21 mouse cellular contexts compared by ENCODE assay signal in the genomic region with DNA sequence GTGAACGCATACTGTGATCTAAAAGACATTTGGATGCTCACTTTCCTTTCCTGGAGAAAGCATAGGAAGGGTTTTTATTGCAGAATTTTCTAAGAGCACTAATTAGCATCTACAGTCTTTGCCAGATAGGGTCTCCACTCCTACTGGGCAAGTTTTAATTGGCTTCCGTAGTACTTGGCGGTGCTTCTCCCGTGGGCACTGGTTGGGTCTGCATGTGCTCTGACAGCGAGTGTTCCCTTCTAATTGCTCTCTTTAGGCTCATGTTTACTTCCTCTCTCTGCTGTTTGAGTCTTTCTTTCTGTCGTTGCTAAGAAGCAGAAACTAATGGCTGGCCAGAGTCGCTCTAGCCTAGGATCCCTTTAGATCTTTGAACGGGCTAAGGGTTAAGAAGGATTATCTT. TPM values are rescaled to one million over a fixed set of nuclear protein-coding genes. Genes with fewer than 3 reads are reported as not detected.
DNase-seq lines count a peak whose midpoint lies in the region; ATAC-seq and TF ChIP-seq lines count a peak whose summit lies in the region.
"Had no signal": no experiment of that assay in that cellular context is flagged by ENCODE, and none has a peak within 500 bp of the region (broad histone marks: within the 10 kb centered on the region; RNA-seq: fewer than 3 reads in every experiment).

No protein-coding gene starts in this region.

- H3K9ac ChIP-seq in embryonic facial prominence, embryonic 14.5 days (ENCODE audit: low read depth, low read length), result no peak overlapping the region
- H3K9ac ChIP-seq in hindbrain, postnatal 0 days (replicated peaks; ENCODE audit: low read length), result no peak overlapping the region
- H3K9ac ChIP-seq: heart, embryonic 13.5 days; hindbrain, embryonic 15.5 days had no signal

- H3K4me3 ChIP-seq in embryonic facial prominence, embryonic 14.5 days (ENCODE audit: low read depth, low read length), result no peak overlapping the region
- no peak overlapping the region for H3K4me3 ChIP-seq in embryonic facial prominence, embryonic 10.5 days
- H3K4me3 ChIP-seq in hindbrain, postnatal 0 days (ENCODE audit: low read length), result no peak overlapping the region
- H3K4me3 ChIP-seq: heart, embryonic 13.5 days; hindbrain, embryonic 15.5 days had no signal

- H3K27ac ChIP-seq in embryonic facial prominence, embryonic 14.5 days (replicated peaks; ENCODE audit: low read depth, low read length), result no peak overlapping the region
- H3K27ac ChIP-seq in embryonic facial prominence, embryonic 10.5 days (replicated peaks), result no peak overlapping the region
- H3K27ac ChIP-seq in hindbrain, postnatal 0 days, result no peak overlapping the region
- H3K27ac ChIP-seq: heart, embryonic 13.5 days; hindbrain, embryonic 15.5 days had no signal

- H3K4me1 ChIP-seq in embryonic facial prominence, embryonic 14.5 days (ENCODE audit: control insufficient read depth, insufficient read depth, low read length), result no peaks in the 10 kb centered on the region
- no peaks in the 10 kb centered on the region for H3K4me1 ChIP-seq in embryonic facial prominence, embryonic 10.5 days
- H3K4me1 ChIP-seq in hindbrain, postnatal 0 days (ENCODE audit: insufficient read depth, low read length), result no peaks in the 10 kb centered on the region
- H3K4me1 ChIP-seq: heart, embryonic 13.5 days; hindbrain, embryonic 15.5 days had no signal

- peak; percentile 50; the same call in 1 of the 2 replicates for ATAC-seq in embryonic facial prominence, embryonic 14.5 days (ENCODE audit: low read depth)
- peak; percentile 27; the same call in 1 of the 2 replicates for ATAC-seq in frontal cortex, adult (ENCODE audit: low TSS enrichment)
- ATAC-seq in hindbrain, postnatal 0 days, result no peak
- ATAC-seq: inflammation-experienced regulatory T-cells, adult 6 months; intestine, postnatal 0 days had no signal

- H3K9me3 ChIP-seq in embryonic facial prominence, embryonic 14.5 days (ENCODE audit: control insufficient read depth, low read length), result no peaks in the 10 kb centered on the region
- H3K9me3 ChIP-seq in embryonic facial prominence, embryonic 10.5 days, result no peaks in the 10 kb centered on the region
- no peaks in the 10 kb centered on the region for H3K9me3 ChIP-seq in hindbrain, postnatal 0 days (ENCODE audit: low read length)
- H3K9me3 ChIP-seq: heart, embryonic 13.5 days; hindbrain, embryonic 15.5 days had no signal

- no peak for TF ChIP-seq CTCF in hindbrain, postnatal 0 days (IDR thresholded peaks at IDR 0.05; ENCODE audit: low read depth)

- peaks cover 100% of the 10 kb centered on the region for H3K36me3 ChIP-seq in embryonic facial prominence, embryonic 14.5 days (ENCODE audit: control insufficient read depth, insufficient read depth, low read length)
- peaks cover 100% of the 10 kb centered on the region for H3K36me3 ChIP-seq in embryonic facial prominence, embryonic 10.5 days (replicated peaks)
- H3K36me3 ChIP-seq in hindbrain, postnatal 0 days (ENCODE audit: insufficient read depth, low read length), result peaks cover 85% of the 10 kb centered on the region

- WGBS in embryonic facial prominence, embryonic 14.5 days, result 87% methylated on average over 8 of the region's 8 CpGs
- 90% methylated on average over 8 of the region's 8 CpGs for WGBS in embryonic facial prominence, embryonic 10.5 days
- WGBS in hindbrain, postnatal 0 days, result 81% methylated on average over 8 of the region's 8 CpGs

- DNase-seq in embryonic facial prominence, embryonic 14.5 days (ENCODE audit: low spot score), result peak; percentile 10
- DNase-seq in embryonic facial prominence, embryonic 10.5 days (ENCODE audit: low spot score), result no peak
- no peak for DNase-seq in frontal cortex, postnatal 10 days (ENCODE audit: low spot score in 2 of 2)
- peak; percentile 20 for DNase-seq in right cerebral cortex, adult 18-20 months
- no peak for DNase-seq in right cerebral cortex, postnatal 36 days (ENCODE audit: low spot score in 2 of 2)
- DNase-seq in layer of hippocampus, postnatal 36 days, result peak; percentile 26 to 36
- DNase-seq in hindbrain, postnatal 0 days (ENCODE audit: low spot score), result no peak
- DNase-seq: adrenal gland, postnatal 10 days; cerebellum, postnatal 10 days; gastrocnemius, postnatal 25 days; heart, postnatal 36 days had no signal

- H3K4me2 ChIP-seq in embryonic facial prominence, embryonic 14.5 days (ENCODE audit: low read depth, low read length), result no peak overlapping the region
- H3K4me2 ChIP-seq in hindbrain, postnatal 0 days (ENCODE audit: low read depth, low read length), result no peak overlapping the region
- H3K4me2 ChIP-seq: heart, embryonic 13.5 days; hindbrain, embryonic 15.5 days had no signal

- H3K27me3 ChIP-seq in embryonic facial prominence, embryonic 14.5 days (replicated peaks; ENCODE audit: control insufficient read depth, insufficient read depth, low read length), result no peaks in the 10 kb centered on the region
- no peaks in the 10 kb centered on the region for H3K27me3 ChIP-seq in embryonic facial prominence, embryonic 10.5 days (replicated peaks; ENCODE audit: low read depth, poor library complexity, severe bottlenecking)
- no peaks in the 10 kb centered on the region for H3K27me3 ChIP-seq in hindbrain, postnatal 0 days (ENCODE audit: insufficient read depth, low read length)
- H3K27me3 ChIP-seq: heart, embryonic 13.5 days; hindbrain, embryonic 15.5 days had no signal

RNA-seq across cellular contexts. Expression of a gene that starts 9.9 kb away (rescaled TPM):
- 16.4 and 17.9 TPM in 2 replicates for polyA plus RNA-seq in embryonic facial prominence, embryonic 14.5 days (2014; fragmentation: Nextera tagmentation; extraction: Ambion mirVana)
- polyA plus RNA-seq in embryonic facial prominence, embryonic 10.5 days (2016; fragmentation: Nextera tagmentation; extraction: Ambion mirVana), result 37.1 and 37.2 TPM in 2 replicates
- total RNA-seq in layer of hippocampus, postnatal 36 days (2021), result 10 to 100 TPM; 13.1 to 15.0 TPM
- 14.3 and 19.6 TPM in 2 replicates for total RNA-seq in hindbrain, postnatal 0 days (2014; rRNA removed)
- 12.2 and 13.8 TPM in 2 replicates for polyA plus RNA-seq in hindbrain, postnatal 0 days (2015; fragmentation: Nextera tagmentation; extraction: Ambion mirVana)

RNA-seq across cellular contexts. Expression of a gene that starts 10.0 kb away (rescaled TPM):
- polyA plus RNA-seq in embryonic facial prominence, embryonic 14.5 days (2014; fragmentation: Nextera tagmentation; extraction: Ambion mirVana), result 167 and 176 TPM in 2 replicates
- 207 and 215 TPM in 2 replicates for polyA plus RNA-seq in embryonic facial prominence, embryonic 10.5 days (2016; fragmentation: Nextera tagmentation; extraction: Ambion mirVana)
- total RNA-seq in layer of hippocampus, postnatal 36 days (2021), result 10 to 100 TPM; 47.5 to 51.8 TPM
- total RNA-seq in hindbrain, postnatal 0 days (2014; rRNA removed), result 24.7 and 30.1 TPM in 2 replicates
- polyA plus RNA-seq in hindbrain, postnatal 0 days (2015; fragmentation: Nextera tagmentation; extraction: Ambion mirVana), result 75.2 and 78.3 TPM in 2 replicates

RNA-seq across cellular contexts. Expression of a gene that starts 16.6 kb away (rescaled TPM):
- 0.14 and 0.97 TPM in 2 replicates for polyA plus RNA-seq in embryonic facial prominence, embryonic 14.5 days (2014; fragmentation: Nextera tagmentation; extraction: Ambion mirVana)
- polyA plus RNA-seq in embryonic facial prominence, embryonic 10.5 days (2016; fragmentation: Nextera tagmentation; extraction: Ambion mirVana), result not detected in 2 replicates
- not detected for total RNA-seq in layer of hippocampus, postnatal 36 days (2021)
- total RNA-seq in hindbrain, postnatal 0 days (2014; rRNA removed), result 0.93 and 3.4 TPM in 2 replicates
- polyA plus RNA-seq in hindbrain, postnatal 0 days (2015; fragmentation: Nextera tagmentation; extraction: Ambion mirVana), result 0.14 TPM in 1 of 2 replicates, not detected in the other
- total RNA-seq: adrenal gland, postnatal 10 days; gastrocnemius, adult 18-20 months; gastrocnemius, postnatal 25 days; granulocyte monocyte progenitor cell, adult 5-6 weeks; heart, postnatal 36 days had no signal
- polyA plus RNA-seq: embryonic facial prominence, embryonic 11.5 days; heart, embryonic 13.5 days; heart, postnatal 0 days; hindbrain, embryonic 11.5 days; inflammation-experienced regulatory T-cells, adult 6 months had no signal

RNA-seq across cellular contexts. Expression of a gene that starts 52.2 kb away (rescaled TPM):
- 5.3 and 5.4 TPM in 2 replicates for polyA plus RNA-seq in embryonic facial prominence, embryonic 14.5 days (2014; fragmentation: Nextera tagmentation; extraction: Ambion mirVana)
- polyA plus RNA-seq in embryonic facial prominence, embryonic 10.5 days (2016; fragmentation: Nextera tagmentation; extraction: Ambion mirVana), result 9.9 and 11.0 TPM in 2 replicates
- total RNA-seq in layer of hippocampus, postnatal 36 days (2021), result 1 to 10 TPM; 7.8 to 8.6 TPM
- 3.5 and 4.3 TPM in 2 replicates for total RNA-seq in hindbrain, postnatal 0 days (2014; rRNA removed)
- 16.4 and 17.6 TPM in 2 replicates for polyA plus RNA-seq in hindbrain, postnatal 0 days (2015; fragmentation: Nextera tagmentation; extraction: Ambion mirVana)
- total RNA-seq: gastrocnemius, postnatal 25 days had no signal

RNA-seq across cellular contexts. Expression of a gene that starts 57.9 kb away (rescaled TPM):
- polyA plus RNA-seq in embryonic facial prominence, embryonic 14.5 days (2014; fragmentation: Nextera tagmentation; extraction: Ambion mirVana), result 46.5 and 49.0 TPM in 2 replicates
- polyA plus RNA-seq in embryonic facial prominence, embryonic 10.5 days (2016; fragmentation: Nextera tagmentation; extraction: Ambion mirVana), result 45.5 and 48.0 TPM in 2 replicates
- 10 to 100 TPM; 13.0 to 14.4 TPM for total RNA-seq in layer of hippocampus, postnatal 36 days (2021)
- 17.3 and 20.8 TPM in 2 replicates for total RNA-seq in hindbrain, postnatal 0 days (2014; rRNA removed)
- polyA plus RNA-seq in hindbrain, postnatal 0 days (2015; fragmentation: Nextera tagmentation; extraction: Ambion mirVana), result 45.3 and 46.3 TPM in 2 replicates

Comparison
In these comparisons a context has a peak if more than half of its experiments do, and no peak if none do; other contexts are left out.
1. DNase-seq: peak in embryonic facial prominence, embryonic 14.5 days (single experiment), right cerebral cortex, adult 18-20 months (single experiment) and layer of hippocampus, postnatal 36 days (2 of 2); none in embryonic facial prominence, embryonic 10.5 days (single experiment), frontal cortex, postnatal 10 days (0 of 2), right cerebral cortex, postnatal 36 days (0 of 2) and hindbrain, postnatal 0 days (single experiment).